Mouse (Mus musculus): ENCODE measurements around the gene Tnfrsf25. TPM values are rescaled to one million over a fixed set of nuclear protein-coding genes. Genes with fewer than 3 reads are reported as not detected.

Gene Tnfrsf25
- total RNA-seq, 1 experiment from 2014 or later = 2.3 TPM

- no peak for ATAC-seq (ENCODE audit: extremely low read depth, insufficient number of reproducible peaks, low FRiP score, poor library complexity, severe bottlenecking)
Observed at GRCm38 (mm10) chr4:152135363-152135762, 19.6 kb downstream of the Tnfrsf25 start.

DNA sequence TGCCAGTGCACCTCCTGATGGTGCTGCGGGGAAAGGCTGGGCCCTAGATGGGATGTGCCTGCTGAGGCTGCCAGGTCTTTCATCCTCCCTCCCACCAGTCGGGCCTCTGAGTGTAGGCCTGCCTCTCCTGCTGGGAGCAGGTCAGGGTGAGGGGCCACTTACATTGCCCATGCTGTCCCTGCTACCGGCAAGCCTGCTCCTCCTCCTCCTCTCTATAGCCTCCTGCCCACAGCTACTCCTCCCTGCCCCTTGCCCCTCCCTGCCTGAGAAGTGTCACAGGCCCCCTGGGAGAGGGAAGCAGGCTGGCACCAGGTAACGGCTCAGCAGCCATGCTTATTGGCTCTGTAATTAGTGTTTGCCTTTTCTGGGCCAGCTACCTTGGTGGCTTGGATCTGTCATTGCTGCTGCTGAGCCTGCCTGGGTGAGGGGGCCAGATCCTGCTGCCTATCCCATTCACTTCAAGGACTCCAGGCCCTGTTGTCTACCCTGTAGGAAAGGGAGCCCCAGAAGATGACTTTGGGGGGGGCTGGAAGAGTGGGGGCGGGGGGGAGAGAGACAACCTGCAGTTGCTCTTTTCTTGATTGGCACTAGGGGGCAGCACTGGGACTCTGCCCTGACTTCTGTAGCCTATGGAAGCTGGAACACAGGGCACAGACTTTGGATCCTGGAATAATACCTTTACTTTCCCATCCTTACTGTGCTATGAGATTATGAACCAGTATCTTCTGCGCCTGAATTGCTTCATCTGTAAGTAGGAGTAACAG lies 20.6 kb downstream of the Tnfrsf25 start:
- no peak for ATAC-seq (ENCODE audit: extremely low read depth, insufficient number of reproducible peaks, low FRiP score, poor library complexity, severe bottlenecking)

- ATAC-seq (ENCODE audit: extremely low read depth, insufficient number of reproducible peaks, low FRiP score, poor library complexity, severe bottlenecking) = no peak
Observed at GRCm38 (mm10) chr4:152136876-152137250, 21.1 kb downstream of the Tnfrsf25 start.

DNA sequence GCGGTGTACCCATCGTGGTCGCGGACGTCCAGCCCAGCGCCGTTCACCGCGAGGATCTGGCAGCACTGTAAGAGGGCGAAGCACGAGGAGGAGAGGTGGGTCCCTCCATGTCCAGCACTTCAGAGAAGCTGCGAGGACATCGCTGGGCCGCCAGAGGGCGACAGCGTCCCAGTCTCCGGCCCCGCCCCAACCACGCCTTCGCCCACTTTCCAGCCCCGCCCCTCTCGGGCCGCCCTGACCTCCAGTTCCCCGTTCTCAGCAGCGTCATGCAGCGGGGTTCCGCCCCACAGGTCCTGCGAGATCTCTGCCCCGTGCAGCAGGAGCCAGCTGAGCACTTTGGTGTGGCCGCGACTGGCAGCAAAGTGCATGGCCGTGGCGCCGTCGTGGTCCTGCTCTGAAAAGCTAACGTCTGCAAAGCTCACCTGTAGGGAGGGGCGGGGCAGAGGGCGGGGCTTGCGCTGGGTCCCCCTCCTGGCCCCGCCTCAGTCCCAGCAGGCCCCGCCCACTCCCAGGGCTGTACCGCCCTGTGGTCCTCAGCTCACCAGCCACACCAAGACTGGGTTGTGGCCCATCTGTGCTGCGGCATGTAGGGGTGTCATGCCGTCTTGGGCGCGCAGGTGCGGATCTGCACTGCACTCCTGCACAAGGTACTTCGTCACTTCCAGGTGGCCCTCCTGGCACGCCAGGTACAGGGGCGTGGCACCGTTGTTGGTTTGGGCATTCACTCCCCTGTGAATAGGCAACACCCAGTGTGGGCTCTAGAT lies 22.9 kb downstream of the Tnfrsf25 start:
- peak; percentile 83 for ATAC-seq (ENCODE audit: extremely low read depth, insufficient number of reproducible peaks, low FRiP score, poor library complexity, severe bottlenecking)

GRCm38 (mm10) chr4:152140441-152140840 lies 24.7 kb downstream of the Tnfrsf25 start:
- peak; percentile 55 for ATAC-seq (ENCODE audit: extremely low read depth, insufficient number of reproducible peaks, low FRiP score, poor library complexity, severe bottlenecking)

- no peak for ATAC-seq (ENCODE audit: extremely low read depth, insufficient number of reproducible peaks, low FRiP score, poor library complexity, severe bottlenecking)
Observed at GRCm38 (mm10) chr4:152141521-152142135, 25.9 kb downstream of the Tnfrsf25 start.

DNA sequence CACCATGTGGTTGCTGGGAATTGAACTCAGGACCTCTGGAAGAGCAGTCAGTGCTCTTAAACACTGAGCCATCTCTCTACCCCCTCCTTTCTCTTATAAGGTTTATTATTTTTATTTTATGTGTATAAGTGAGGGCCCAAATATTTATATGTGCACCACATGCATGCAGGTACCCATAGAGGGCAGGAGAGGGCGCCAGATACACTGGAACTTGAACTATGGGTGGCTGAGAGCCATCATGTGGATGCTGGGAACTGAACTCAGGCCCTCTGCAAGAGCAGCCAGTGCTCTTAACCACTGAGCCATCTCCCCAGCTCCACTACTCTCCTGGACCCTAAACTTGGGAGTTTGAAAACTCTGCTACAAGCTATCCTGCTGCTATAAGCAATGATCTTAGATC lies 27.9 kb downstream of the Tnfrsf25 start:
- ATAC-seq (ENCODE audit: extremely low read depth, insufficient number of reproducible peaks, low FRiP score, poor library complexity, severe bottlenecking) = no peak

DNA sequence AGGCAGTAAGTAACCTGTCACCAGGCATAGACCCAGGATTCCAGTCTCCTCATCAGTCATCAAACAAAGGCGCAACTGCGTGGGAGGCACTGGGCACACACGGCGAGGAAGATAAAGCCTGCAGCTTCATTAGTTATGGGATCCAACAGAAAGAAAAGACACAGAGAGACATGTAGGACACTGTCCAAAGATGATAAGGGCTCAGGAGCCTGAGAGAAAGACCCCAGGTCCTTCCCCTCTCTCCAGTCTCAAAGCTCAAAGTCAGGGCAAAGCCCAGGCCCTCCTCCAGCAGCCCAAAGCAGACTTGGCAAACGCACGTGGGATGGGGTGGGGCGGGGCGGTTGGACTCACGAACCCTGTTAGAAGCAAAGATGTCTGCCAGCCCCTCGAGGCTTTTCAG lies 29.7 kb downstream of the Tnfrsf25 start:
- ATAC-seq (ENCODE audit: extremely low read depth, insufficient number of reproducible peaks, low FRiP score, poor library complexity, severe bottlenecking) = no peak

DNA sequence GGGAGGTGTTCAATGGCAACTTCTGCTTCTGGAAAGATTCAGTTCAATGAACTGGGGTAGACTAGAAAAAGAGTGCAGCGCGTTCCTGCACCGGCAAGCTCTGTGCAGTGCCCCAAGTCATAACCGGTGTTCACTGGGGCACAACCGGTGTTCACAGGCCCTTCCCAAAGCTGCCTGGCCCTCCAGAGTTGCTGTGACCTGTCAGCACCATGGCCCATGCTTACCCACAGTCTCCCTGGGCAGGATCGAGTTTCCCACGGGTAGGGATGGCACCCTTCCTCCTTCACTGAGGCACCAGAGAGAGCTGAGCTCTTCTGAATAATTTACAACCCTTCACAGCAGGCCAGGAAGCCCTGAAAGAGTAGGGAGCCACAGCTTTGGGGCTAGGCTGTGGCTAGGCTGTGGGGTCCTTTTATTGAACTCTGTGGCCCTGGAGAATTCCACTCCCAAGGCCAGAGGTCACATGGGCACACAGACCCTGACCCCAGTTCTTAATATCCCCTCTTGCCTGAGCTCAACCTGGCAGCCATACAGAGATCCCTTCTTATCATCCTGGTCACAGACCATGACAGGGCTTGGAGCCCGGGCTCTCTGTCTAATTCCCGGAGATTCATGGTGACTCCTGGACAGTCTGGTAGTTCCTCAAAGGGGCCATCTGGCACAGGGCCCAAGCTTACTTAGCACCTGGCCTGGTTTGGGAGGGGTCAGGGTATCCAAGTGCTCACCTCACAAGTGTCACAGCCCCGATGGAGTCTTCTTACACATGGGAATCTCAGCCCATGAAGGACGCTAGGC lies 30.5 kb downstream of the Tnfrsf25 start:
- ATAC-seq (ENCODE audit: extremely low read depth, insufficient number of reproducible peaks, low FRiP score, poor library complexity, severe bottlenecking) = no peak

- no peak for ATAC-seq (ENCODE audit: extremely low read depth, insufficient number of reproducible peaks, low FRiP score, poor library complexity, severe bottlenecking)
Observed at GRCm38 (mm10) chr4:152150546-152150945, 34.8 kb downstream of the Tnfrsf25 start.

- ATAC-seq (ENCODE audit: extremely low read depth, insufficient number of reproducible peaks, low FRiP score, poor library complexity, severe bottlenecking) = no peak
Observed at GRCm38 (mm10) chr4:152151451-152151965, 35.8 kb downstream of the Tnfrsf25 start.

- ATAC-seq (ENCODE audit: extremely low read depth, insufficient number of reproducible peaks, low FRiP score, poor library complexity, severe bottlenecking) = no peak
Observed at GRCm38 (mm10) chr4:152151966-152152544, 36.3 kb downstream of the Tnfrsf25 start, which contains the start of gene Espn. Gene Espn, minus strand, starts transcription at chr4:152152371.

GRCm38 (mm10) chr4:152153771-152154177 lies 38.0 kb downstream of the Tnfrsf25 start:
- peak; percentile 89 for ATAC-seq (ENCODE audit: extremely low read depth, insufficient number of reproducible peaks, low FRiP score, poor library complexity, severe bottlenecking)

GRCm38 (mm10) chr4:152155019-152155418 lies 39.3 kb downstream of the Tnfrsf25 start:
- no peak for ATAC-seq (ENCODE audit: extremely low read depth, insufficient number of reproducible peaks, low FRiP score, poor library complexity, severe bottlenecking)

GRCm38 (mm10) chr4:152157779-152158584 lies 42.2 kb downstream of the Tnfrsf25 start:
- no peak for ATAC-seq (ENCODE audit: extremely low read depth, insufficient number of reproducible peaks, low FRiP score, poor library complexity, severe bottlenecking)

GRCm38 (mm10) chr4:152158585-152159284 lies 43.0 kb downstream of the Tnfrsf25 start, which contains the start of gene Hes2:
Gene Hes2, plus strand, starts transcription at chr4:152158867.
- no peak for ATAC-seq (ENCODE audit: extremely low read depth, insufficient number of reproducible peaks, low FRiP score, poor library complexity, severe bottlenecking)

DNA sequence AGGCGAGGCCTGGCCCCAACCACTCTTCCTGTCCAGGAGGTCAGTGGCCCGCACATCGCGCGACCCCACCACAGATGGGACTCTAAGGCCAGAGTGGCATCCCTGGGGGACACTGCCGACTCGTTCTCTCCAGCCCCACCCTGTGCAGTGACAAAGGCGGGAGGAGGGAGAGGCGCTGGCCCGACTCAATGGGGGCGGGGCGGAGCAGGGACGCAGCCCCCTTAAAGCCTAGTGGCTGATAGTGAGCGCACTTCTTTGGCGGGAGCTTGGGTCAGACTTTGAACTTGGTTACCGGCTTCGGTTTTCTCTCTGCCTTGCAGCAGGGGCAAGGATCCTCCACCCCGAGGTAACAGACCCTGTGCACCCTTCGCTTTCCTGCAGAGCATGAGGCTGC lies 43.5 kb downstream of the Tnfrsf25 start:
- no peak for ATAC-seq (ENCODE audit: extremely low read depth, insufficient number of reproducible peaks, low FRiP score, poor library complexity, severe bottlenecking)

Measured in neutrophil, adult 5-6 weeks (primary cell).